Mouse (Mus musculus) hindbrain, postnatal 0 days (tissue): ENCODE data around the gene Rassf3. TPM values are rescaled to one million over a fixed set of nuclear protein-coding genes. Genes with fewer than 3 reads are reported as not detected.

Experiments used
- ATAC-seq: fragments of 200-750 bp; cut with Nextera tagmentation; 2 replicates; pipeline ENCODE4 v1.8.0; 2017; ENCODE audit warnings: mild to moderate bottlenecking, moderate TSS enrichment, moderate library complexity
- DNase-seq: peaks from one replicate; pipeline ENCODE4 v3.0.0-alpha.2; 2015; ENCODE audit warnings: low spot score
- H3K27ac ChIP-seq: fragments of 300-500 bp; sonication (generic); 2 replicates; pipeline ENCODE4 v1.5.1; 2014; ENCODE audit warnings: mild to moderate bottlenecking
- H3K27me3 ChIP-seq: fragments of 300-500 bp; sonication (generic); 2 replicates; pipeline ENCODE4 v1.6.1; 2014; ENCODE audit warnings: low read length, mixed read lengths; ENCODE audit not compliant: insufficient read depth
- H3K36me3 ChIP-seq: fragments of 300-500 bp; sonication (generic); 2 replicates; pipeline ENCODE4 v1.6.1; 2014; ENCODE audit warnings: low read length, mixed read lengths; ENCODE audit not compliant: insufficient read depth
- H3K4me1 ChIP-seq: fragments of 300-500 bp; sonication (generic); 2 replicates; pipeline ENCODE4 v1.6.1; 2014; ENCODE audit warnings: antibody characterized with exemption, low read length, mixed read lengths; ENCODE audit not compliant: insufficient read depth
- H3K4me2 ChIP-seq: fragments of 300-500 bp; sonication (generic); 2 replicates; pipeline ENCODE4 v1.6.1; 2014; ENCODE audit warnings: low read depth, mild to moderate bottlenecking, low read length, moderate library complexity, mixed read lengths
- H3K4me3 ChIP-seq: fragments of 300-500 bp; sonication (generic); 2 replicates; pipeline ENCODE4 v1.5.1; 2014; ENCODE audit warnings: low read length
- H3K9ac ChIP-seq: fragments of 300-500 bp; sonication (generic); replicated peaks from 2 replicates; pipeline ENCODE4 v1.6.1; 2014; ENCODE audit warnings: mild to moderate bottlenecking, low read length, moderate library complexity, mixed read lengths
- H3K9me3 ChIP-seq: fragments of 300-500 bp; sonication (generic); 2 replicates; pipeline ENCODE4 v1.6.1; 2016; ENCODE audit warnings: low read length, mixed read lengths
- CTCF ChIP-seq: IDR thresholded peaks from 2 replicates; pipeline ENCODE4 v1.5.1; 2016; ENCODE audit warnings: antibody characterized with exemption, control low read depth, low read depth
- WGBS: fragments of 180-500 bp; shearing (Covaris S2); extraction: QIAGEN DNeasy Blood & Tissue Kit; methylation state at CpG from one replicate; pipeline ENCODE4 v1.1.7; 2014; 5-methylcytosine and 5-hydroxymethylcytosine counted together
- polyA plus RNA-seq: library from polyadenylated mRNA; unstranded; fragments of >200 nt; fragmentation: Nextera tagmentation; extraction: Ambion mirVana; gene quantifications from 2 replicates; pipeline ENCODE4 v1.2.1, GENCODE M21; 2015
- total RNA-seq: library from RNA; depleted of rRNA; stranded (reverse); fragments of >200 nt; gene quantifications from 2 replicates; pipeline ENCODE4 v1.2.3, GENCODE M21; 2014

The Rassf3 gene
- total and polyA plus RNA-seq, 2 experiments from 2014 or later, result 6.0 to 7.4 TPM

DNA sequence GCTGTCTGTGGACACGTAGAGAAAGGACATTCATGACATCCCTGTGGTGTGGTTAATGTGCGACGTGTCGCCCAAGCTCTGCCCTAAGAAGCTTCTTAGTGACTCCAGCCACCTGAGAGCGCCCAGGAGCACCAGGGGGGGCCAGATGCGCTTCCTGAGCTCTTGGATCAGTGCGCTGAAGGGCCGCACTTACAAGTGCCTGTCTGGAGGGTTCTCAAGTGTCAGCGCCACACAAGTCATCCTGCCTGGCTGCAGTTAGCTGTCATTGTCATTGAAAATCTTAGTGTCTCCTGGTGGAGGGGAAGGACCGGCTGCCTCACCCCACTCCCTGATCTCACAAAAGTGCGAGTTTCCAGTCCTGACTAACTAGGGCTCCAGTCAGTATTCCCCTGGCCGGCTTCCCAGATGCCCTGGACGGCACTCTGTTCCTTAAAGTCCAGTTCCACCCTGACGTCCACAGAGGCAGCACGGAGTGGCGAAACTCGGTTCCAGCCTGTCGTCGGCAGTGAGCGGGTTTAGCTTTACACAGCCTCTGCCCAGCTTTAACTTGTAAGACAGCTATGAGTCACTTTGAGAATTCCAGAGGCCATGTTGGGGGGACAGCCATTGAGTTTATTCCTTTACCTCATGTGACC, 80.5 kb downstream of the Rassf3 start:
- Histone ChIP-seq H3K9ac (no peak overlapping the region), H3K9me3 (no peaks in the 10 kb centered on the region), H3K4me2 (no peak overlapping the region), H3K4me1 (no peaks in the 10 kb centered on the region), H3K27ac (no peak overlapping the region), H3K4me3 (no peak overlapping the region), H3K27me3 (no peaks in the 10 kb centered on the region), H3K36me3 (peaks cover 49% of the 10 kb centered on the region)
- WGBS, result 84% methylated on average over 20 of the region's 20 CpGs
- DNase-seq (no peak), ATAC-seq (no peak)
- TF ChIP-seq CTCF, result no peak

DNA sequence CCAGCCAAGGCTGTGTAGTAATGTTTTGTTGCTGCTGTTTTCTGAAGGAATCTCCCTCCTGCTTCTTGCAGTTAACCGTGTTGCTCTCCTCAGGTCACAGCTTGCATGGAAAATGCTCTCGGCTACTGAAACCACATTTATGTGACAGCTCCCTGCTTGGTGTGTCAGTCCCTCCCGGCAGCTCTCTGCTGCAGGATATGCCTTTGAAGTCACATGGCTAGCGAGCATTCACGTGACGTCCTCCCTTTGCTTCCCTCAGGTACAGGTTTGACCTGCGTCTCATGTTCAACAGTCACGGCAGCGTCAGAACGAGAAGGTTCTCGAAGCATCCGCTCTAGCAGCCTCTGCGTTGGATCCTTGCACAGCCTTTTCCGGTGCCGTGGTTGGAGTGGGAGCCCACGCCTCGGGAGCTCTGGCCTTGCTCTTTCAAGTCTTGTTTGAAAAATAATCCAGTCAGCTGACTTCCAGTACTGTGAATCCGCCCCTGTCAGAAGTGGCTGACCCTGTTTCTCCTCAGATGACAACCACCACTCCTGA, 81.3 kb downstream of the Rassf3 start:
- ATAC-seq (no peak), DNase-seq (no peak)
- WGBS, result 90% methylated on average over 18 of the region's 18 CpGs
- H3K4me1 ChIP-seq, result no peaks in the 10 kb centered on the region
- no peaks in the 10 kb centered on the region for H3K27me3 ChIP-seq
- H3K9me3 ChIP-seq, result no peaks in the 10 kb centered on the region
- TF ChIP-seq CTCF, result no peak
- no peak overlapping the region for H3K4me3 ChIP-seq
- H3K9ac ChIP-seq, result no peak overlapping the region
- H3K36me3 ChIP-seq, result peaks cover 57% of the 10 kb centered on the region
- H3K27ac ChIP-seq, result no peak overlapping the region
- H3K4me2 ChIP-seq, result no peak overlapping the region

DNA sequence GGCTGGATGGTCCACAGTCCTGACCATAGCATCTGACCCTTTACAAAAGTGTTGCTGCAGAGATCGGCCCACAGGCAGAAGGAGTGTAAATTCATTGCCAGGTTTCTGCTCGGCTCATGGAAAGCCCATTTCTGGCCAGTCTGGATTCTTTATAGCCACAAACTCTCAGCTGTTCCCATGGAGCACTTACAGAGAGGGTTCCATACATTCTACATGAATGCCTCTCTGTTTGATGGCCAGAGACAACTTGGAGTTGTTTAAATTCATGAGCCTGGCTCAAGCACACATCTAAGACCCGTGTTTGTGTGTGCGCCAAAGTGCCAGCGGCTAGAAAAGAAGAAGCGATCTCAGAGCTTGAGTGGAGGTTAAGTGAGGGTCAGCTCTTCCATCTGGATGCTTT, 81.9 kb downstream of the Rassf3 start:
- peaks cover 63% of the 10 kb centered on the region for H3K36me3 ChIP-seq
- WGBS, result 62% methylated on average over 6 of the region's 6 CpGs
- no peak for TF ChIP-seq CTCF
- no peaks in the 10 kb centered on the region for H3K9me3 ChIP-seq
- no peak overlapping the region for H3K9ac ChIP-seq
- H3K4me3 ChIP-seq, result no peak overlapping the region
- no peak overlapping the region for H3K27ac ChIP-seq
- DNase-seq, result no peak
- H3K4me2 ChIP-seq, result no peak overlapping the region
- no peaks in the 10 kb centered on the region for H3K4me1 ChIP-seq
- no peaks in the 10 kb centered on the region for H3K27me3 ChIP-seq
- ATAC-seq, result no peak

DNA sequence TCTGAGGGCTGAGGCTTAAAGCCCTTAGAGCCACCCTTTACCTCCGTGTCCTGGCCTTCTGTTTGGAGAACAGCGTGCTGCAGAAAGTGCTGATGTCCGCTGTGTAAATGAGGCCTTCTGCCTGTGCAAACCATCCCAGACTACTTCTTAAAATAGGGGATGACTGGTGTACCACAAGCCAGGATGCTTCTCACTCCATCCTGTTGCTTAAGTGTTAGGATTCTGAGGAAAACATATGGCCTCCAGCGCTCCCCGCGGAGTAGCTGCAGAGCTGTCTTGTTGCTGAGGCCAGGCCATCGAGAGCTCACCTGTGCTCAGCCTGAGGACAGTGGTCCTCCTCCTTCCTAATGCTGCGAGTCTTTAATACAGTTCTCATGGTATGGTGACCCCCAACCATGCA, 84.2 kb downstream of the Rassf3 start:
- H3K4me3 ChIP-seq, result no peak overlapping the region
- WGBS, result 94% methylated on average over 8 of the region's 8 CpGs

DNA sequence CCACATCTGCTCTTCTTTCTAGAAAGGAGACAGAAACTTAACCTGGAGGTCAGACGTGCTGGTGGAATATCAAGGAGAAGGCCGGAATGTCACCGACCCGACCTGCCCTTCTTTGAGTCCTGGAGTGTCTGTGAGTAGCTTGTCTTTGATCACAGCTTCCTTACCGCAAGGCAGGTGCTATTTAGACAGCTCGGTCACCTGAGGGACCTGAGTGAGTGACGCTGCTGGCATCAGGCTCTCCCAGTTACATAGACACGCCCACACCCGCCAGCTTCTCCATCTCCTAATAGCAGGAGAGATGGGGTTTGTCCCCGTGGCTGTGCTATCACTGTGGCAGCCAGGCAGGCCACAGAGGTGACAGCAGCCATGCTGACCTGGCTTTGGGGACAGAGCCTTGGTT, 85.5 kb downstream of the Rassf3 start:
- Histone ChIP-seq H3K4me1 (no peaks in the 10 kb centered on the region), H3K27me3 (no peaks in the 10 kb centered on the region), H3K27ac (no peak overlapping the region), H3K9ac (no peak overlapping the region), H3K36me3 (peaks cover 78% of the 10 kb centered on the region), H3K4me2 (no peak overlapping the region), H3K4me3 (no peak overlapping the region), H3K9me3 (no peaks in the 10 kb centered on the region)
- DNase-seq, result no peak
- no peak for TF ChIP-seq CTCF
- ATAC-seq, result no peak
- 91% methylated on average over 10 of the region's 10 CpGs for WGBS

More for the DNA sequence above, 84.2 kb downstream of the Rassf3 start:
- Histone ChIP-seq H3K27ac (no peak overlapping the region), H3K9ac (no peak overlapping the region), H3K9me3 (no peaks in the 10 kb centered on the region), H3K36me3 (peaks cover 86% of the 10 kb centered on the region), H3K4me2 (no peak overlapping the region), H3K4me1 (no peaks in the 10 kb centered on the region), H3K27me3 (no peaks in the 10 kb centered on the region)
- ATAC-seq, result no peak
- no peak for TF ChIP-seq CTCF
- DNase-seq, result no peak

DNA sequence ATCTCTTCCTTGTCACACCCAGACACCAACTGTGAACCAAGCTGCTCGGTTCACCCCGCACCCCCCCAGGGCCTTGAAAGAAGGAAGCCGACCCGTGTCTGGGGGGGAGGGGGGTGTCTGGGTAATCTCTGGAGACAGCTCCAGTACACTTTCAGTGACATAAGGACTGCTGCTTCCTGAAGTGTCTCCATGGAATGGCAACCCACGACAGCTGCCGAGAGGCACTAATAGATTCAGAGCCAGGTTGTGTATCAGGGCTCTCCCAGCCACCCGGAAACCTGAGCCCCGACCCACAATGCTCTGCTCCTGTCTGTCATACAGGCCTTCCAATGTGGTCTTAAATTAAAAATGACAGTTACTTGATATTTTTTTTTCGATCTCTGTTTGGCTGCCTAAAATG, 89.8 kb downstream of the Rassf3 start:
- no peak overlapping the region for H3K9ac ChIP-seq
- WGBS, result 62% methylated on average over 9 of the region's 9 CpGs
- peak; percentile 28 for DNase-seq
- no peaks in the 10 kb centered on the region for H3K4me1 ChIP-seq
- no peaks in the 10 kb centered on the region for H3K27me3 ChIP-seq
- H3K9me3 ChIP-seq, result no peaks in the 10 kb centered on the region
- no peak overlapping the region for H3K27ac ChIP-seq
- no peak overlapping the region for H3K4me3 ChIP-seq
- peaks cover 75% of the 10 kb centered on the region for H3K36me3 ChIP-seq
- no peak overlapping the region for H3K4me2 ChIP-seq
- ATAC-seq, result 0 out of 2 replicates have a peak, but pooled peaks have one; percentile 27
- TF ChIP-seq CTCF, result no peak

DNA sequence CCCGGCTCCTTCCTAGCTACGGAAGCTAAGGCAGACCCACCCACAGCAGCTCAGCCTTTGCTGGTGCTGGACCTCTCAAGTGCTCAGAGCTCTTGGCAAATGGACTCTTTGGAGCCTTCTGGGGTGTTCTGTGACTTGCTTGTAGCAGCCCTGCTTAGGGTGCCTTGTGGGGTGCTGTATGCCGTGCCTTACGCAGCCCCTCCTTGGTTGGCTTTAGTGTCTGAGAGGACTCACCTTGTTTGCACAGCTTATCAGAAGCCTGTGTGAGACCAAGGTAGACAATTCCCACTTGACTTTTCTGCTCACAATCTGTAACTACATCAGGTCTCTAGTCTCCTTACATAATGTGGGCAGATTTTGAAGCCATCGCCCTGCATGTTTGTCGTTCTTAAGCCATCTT, 90.5 kb downstream of the Rassf3 start:
- H3K9me3 ChIP-seq, result no peaks in the 10 kb centered on the region
- no peak overlapping the region for H3K4me2 ChIP-seq
- peaks cover 75% of the 10 kb centered on the region for H3K36me3 ChIP-seq
- TF ChIP-seq CTCF, result no peak
- ATAC-seq (no peak), DNase-seq (no peak)
- WGBS, result 95% methylated on average over 6 of the region's 6 CpGs
- no peak overlapping the region for H3K27ac ChIP-seq
- H3K9ac ChIP-seq, result no peak overlapping the region
- H3K4me1 ChIP-seq, result no peaks in the 10 kb centered on the region
- H3K4me3 ChIP-seq, result no peak overlapping the region
- no peaks in the 10 kb centered on the region for H3K27me3 ChIP-seq
